Mouse (Mus musculus) liver, adult 2 months (tissue): ENCODE measurements around the gene H2-T24.

ENCODE experiments used
- CTCF ChIP-seq: fragments of 200-500 bp; IDR thresholded peaks from 2 replicates; pipeline ENCODE4 v1.5.1; 2011; ENCODE audit warnings: low read depth, low read length, control low read depth
- POLR2A ChIP-seq: fragments of 200-500 bp; IDR thresholded peaks from 2 replicates; pipeline ENCODE4 v1.6.1; 2011; ENCODE audit warnings: low read length, control low read depth; ENCODE audit not compliant: insufficient read depth; ENCODE audit errors: extremely low read depth

- TF ChIP-seq CTCF = no peak
- TF ChIP-seq POLR2A = no peak
Measured at GRCm38 (mm10) chr17:36017046-36017445, 3.3 kb downstream of the H2-T24 start.
